Mouse (Mus musculus): ENCODE measurements at regions not wholly inside any gene's neighbourhood (a gene's known extent, or its start where the extent isn't known, plus 50 kb on each side); places are given as distances from the start of the nearest gene placed in this dataset.

- TF ChIP-seq CTCF (IDR thresholded peaks at IDR 0.05) = no peak
- no peak for TF ChIP-seq EP300 (IDR thresholded peaks at IDR 0.05)
Observed at GRCm38 (mm10) chr2:173432258-173432657, 90.1 kb upstream of the 1700021F07Rik start.

Data from lung, postnatal 0 days (tissue).